Mouse (Mus musculus) megakaryocyte, embryonic 14.5 days (primary cell): Measurements from ENCODE around the gene Unc5cl. TPM values are rescaled to one million over a fixed set of nuclear protein-coding genes. Genes with fewer than 3 reads are reported as not detected.

Source experiments
- H3K27me3 ChIP-seq: replicated peaks from 2 replicates; pipeline ENCODE3; 2012; ENCODE audit warnings: inconsistent platforms
- H3K36me3 ChIP-seq: replicated peaks from 2 replicates; pipeline ENCODE3; 2012; ENCODE audit warnings: low read length, inconsistent platforms, mixed read lengths
- H3K4me1 ChIP-seq: 2 replicates; pipeline ENCODE4 v1.6.1; 2012; ENCODE audit warnings: inconsistent platforms
- H3K4me3 ChIP-seq: replicated peaks from 2 replicates; pipeline ENCODE3; 2012; ENCODE audit warnings: moderate library complexity, mild to moderate bottlenecking, inconsistent platforms
- H3K9me3 ChIP-seq: 2 replicates; pipeline ENCODE4 v1.6.1; 2012; ENCODE audit warnings: inconsistent platforms
- FLI1 ChIP-seq: IDR thresholded peaks from 2 replicates; pipeline ENCODE4 v1.6.1; 2012; ENCODE audit warnings: low read length, inconsistent platforms, mixed read lengths
- GATA1 ChIP-seq: IDR thresholded peaks from 3 replicates; pipeline ENCODE4 v1.6.1; 2012; ENCODE audit warnings: mixed read lengths, low read length, inconsistent platforms, borderline replicate concordance
- polyA plus RNA-seq: library from polyadenylated mRNA; stranded (reverse); fragments of >175 nt; gene quantifications from 2 replicates; pipeline ENCODE4 v1.2.3, GENCODE M21; 2012; ENCODE audit warnings: low replicate concordance; ENCODE audit not compliant: insufficient read depth

Unc5cl gene
- polyA plus RNA-seq, 1 experiment: not detected

GRCm38 (mm10) chr17:48493986-48494385 is 39.3 kb downstream of the Unc5cl start:
- H3K4me3 ChIP-seq: no peak overlapping the region
- H3K27me3 ChIP-seq: no peaks in the 10 kb centered on the region
- TF ChIP-seq GATA1 (no peak), FLI1 (no peak)
- H3K36me3 ChIP-seq: no peaks in the 10 kb centered on the region
- no peaks in the 10 kb centered on the region for H3K9me3 ChIP-seq
- H3K4me1 ChIP-seq: no peaks in the 10 kb centered on the region

- TF ChIP-seq FLI1 (no peak), GATA1 (no peak)
- Histone ChIP-seq H3K4me1 (no peaks in the 10 kb centered on the region), H3K4me3 (no peak overlapping the region), H3K27me3 (no peaks in the 10 kb centered on the region), H3K36me3 (no peaks in the 10 kb centered on the region), H3K9me3 (peaks cover 7% of the 10 kb centered on the region)
Measured at GRCm38 (mm10) chr17:48497986-48498385, 43.3 kb downstream of the Unc5cl start.

GRCm38 (mm10) chr17:48500846-48501445 is 46.2 kb downstream of the Unc5cl start:
- H3K4me3 ChIP-seq: no peak overlapping the region
- H3K9me3 ChIP-seq: peaks cover 11% of the 10 kb centered on the region
- H3K4me1 ChIP-seq: no peaks in the 10 kb centered on the region
- TF ChIP-seq FLI1 (no peak), GATA1 (no peak)
- H3K36me3 ChIP-seq: no peaks in the 10 kb centered on the region
- no peaks in the 10 kb centered on the region for H3K27me3 ChIP-seq

- Histone ChIP-seq H3K4me3 (no peak overlapping the region), H3K4me1 (no peaks in the 10 kb centered on the region), H3K36me3 (no peaks in the 10 kb centered on the region), H3K9me3 (peaks cover 11% of the 10 kb centered on the region), H3K27me3 (no peaks in the 10 kb centered on the region)
- no peak for TF ChIP-seq GATA1
- no peak for TF ChIP-seq FLI1
Measured at GRCm38 (mm10) chr17:48505006-48505405, 50.3 kb downstream of the Unc5cl start.

GRCm38 (mm10) chr17:48506986-48507385 is 52.3 kb downstream of the Unc5cl start:
- H3K4me3 ChIP-seq: no peak overlapping the region
- no peaks in the 10 kb centered on the region for H3K36me3 ChIP-seq
- no peaks in the 10 kb centered on the region for H3K4me1 ChIP-seq
- peaks cover 4% of the 10 kb centered on the region; the same call in 1 of the 2 replicates for H3K9me3 ChIP-seq
- TF ChIP-seq GATA1: no peak
- no peak for TF ChIP-seq FLI1
- no peaks in the 10 kb centered on the region for H3K27me3 ChIP-seq

GRCm38 (mm10) chr17:48509596-48509995 is 54.9 kb downstream of the Unc5cl start:
- H3K4me1 ChIP-seq: no peaks in the 10 kb centered on the region
- H3K36me3 ChIP-seq: no peaks in the 10 kb centered on the region
- TF ChIP-seq FLI1 (no peak), GATA1 (no peak)
- H3K27me3 ChIP-seq: no peaks in the 10 kb centered on the region
- H3K4me3 ChIP-seq: no peak overlapping the region
- H3K9me3 ChIP-seq: no peaks in the 10 kb centered on the region

- no peak for TF ChIP-seq FLI1
- Histone ChIP-seq H3K36me3 (no peaks in the 10 kb centered on the region), H3K4me1 (no peaks in the 10 kb centered on the region), H3K27me3 (no peaks in the 10 kb centered on the region), H3K4me3 (no peak overlapping the region), H3K9me3 (no peaks in the 10 kb centered on the region)
Measured at GRCm38 (mm10) chr17:48512614-48513281, 58.0 kb downstream of the Unc5cl start.

GRCm38 (mm10) chr17:48514613-48515012 is 59.9 kb downstream of the Unc5cl start:
- H3K27me3 ChIP-seq: no peaks in the 10 kb centered on the region
- H3K36me3 ChIP-seq: no peaks in the 10 kb centered on the region
- no peak for TF ChIP-seq GATA1
- TF ChIP-seq FLI1: no peak

GRCm38 (mm10) chr17:48519046-48519445 is 64.3 kb downstream of the Unc5cl start:
- TF ChIP-seq FLI1: no peak
- TF ChIP-seq GATA1: no peak
- H3K4me3 ChIP-seq: no peak overlapping the region
- H3K27me3 ChIP-seq: no peaks in the 10 kb centered on the region
- no peaks in the 10 kb centered on the region for H3K36me3 ChIP-seq
- peaks cover 9% of the 10 kb centered on the region; the same call in 1 of the 2 replicates for H3K9me3 ChIP-seq
- no peaks in the 10 kb centered on the region for H3K4me1 ChIP-seq

More at GRCm38 (mm10) chr17:48514613-48515012, 59.9 kb downstream of the Unc5cl start:
- Histone ChIP-seq H3K4me3 (no peak overlapping the region), H3K4me1 (no peaks in the 10 kb centered on the region), H3K9me3 (no peaks in the 10 kb centered on the region; the same call in 1 of the 2 replicates)

- H3K9me3 ChIP-seq: peaks cover 9% of the 10 kb centered on the region; the same call in 1 of the 2 replicates
- H3K4me1 ChIP-seq: no peaks in the 10 kb centered on the region
- TF ChIP-seq FLI1 (no peak), GATA1 (no peak)
- H3K4me3 ChIP-seq: no peak overlapping the region
- H3K36me3 ChIP-seq: no peaks in the 10 kb centered on the region
- no peaks in the 10 kb centered on the region for H3K27me3 ChIP-seq
Measured at GRCm38 (mm10) chr17:48520352-48520751, 65.7 kb downstream of the Unc5cl start.

GRCm38 (mm10) chr17:48523056-48523455 is 68.4 kb downstream of the Unc5cl start:
- Histone ChIP-seq H3K9me3 (peaks cover 9% of the 10 kb centered on the region; the same call in 1 of the 2 replicates), H3K27me3 (peaks cover 2% of the 10 kb centered on the region), H3K4me1 (no peaks in the 10 kb centered on the region), H3K4me3 (no peak overlapping the region), H3K36me3 (no peaks in the 10 kb centered on the region)
- TF ChIP-seq FLI1 (no peak), GATA1 (no peak)
